Mouse (Mus musculus) layer of hippocampus, postnatal 14 days (tissue): ENCODE measurements around the gene Gm10837. TPM values are rescaled to one million over a fixed set of nuclear protein-coding genes. Genes with fewer than 3 reads are reported as not detected.
A peak's percentile ranks its signal among the peaks of the same experiment; 100 is the strongest.
"Not testable (repeated sequence)": the region's sequence is repeated elsewhere in the genome, so short reads cannot be mapped to it uniquely, and the experiment has no call there.

Source experiments
- DNase-seq, 2 experiments: peaks; one replicate each; pipeline ENCODE4 v3.0.0; 2021 to 2022; ENCODE audit warnings: low spot score in 2 of 2, mixed read lengths in 1 of 2
- long read RNA-seq, 2 experiments: library from polyadenylated mRNA; stranded (forward); transcript quantifications; one replicate each; pipeline ENCODE4 v2.0.0; 2021
- total RNA-seq, 2 experiments: library from RNA; stranded (reverse); gene quantifications; 2 replicates each; pipeline ENCODE4 v1.2.3; 2021

Gm10837 gene
- total RNA-seq, result under 1 TPM in 1 of 2 experiments, not detected in 1; 0.24 TPM
- long read RNA-seq, experiment 1, result 0 reads
- long read RNA-seq, experiment 2, result 0 reads

DNA sequence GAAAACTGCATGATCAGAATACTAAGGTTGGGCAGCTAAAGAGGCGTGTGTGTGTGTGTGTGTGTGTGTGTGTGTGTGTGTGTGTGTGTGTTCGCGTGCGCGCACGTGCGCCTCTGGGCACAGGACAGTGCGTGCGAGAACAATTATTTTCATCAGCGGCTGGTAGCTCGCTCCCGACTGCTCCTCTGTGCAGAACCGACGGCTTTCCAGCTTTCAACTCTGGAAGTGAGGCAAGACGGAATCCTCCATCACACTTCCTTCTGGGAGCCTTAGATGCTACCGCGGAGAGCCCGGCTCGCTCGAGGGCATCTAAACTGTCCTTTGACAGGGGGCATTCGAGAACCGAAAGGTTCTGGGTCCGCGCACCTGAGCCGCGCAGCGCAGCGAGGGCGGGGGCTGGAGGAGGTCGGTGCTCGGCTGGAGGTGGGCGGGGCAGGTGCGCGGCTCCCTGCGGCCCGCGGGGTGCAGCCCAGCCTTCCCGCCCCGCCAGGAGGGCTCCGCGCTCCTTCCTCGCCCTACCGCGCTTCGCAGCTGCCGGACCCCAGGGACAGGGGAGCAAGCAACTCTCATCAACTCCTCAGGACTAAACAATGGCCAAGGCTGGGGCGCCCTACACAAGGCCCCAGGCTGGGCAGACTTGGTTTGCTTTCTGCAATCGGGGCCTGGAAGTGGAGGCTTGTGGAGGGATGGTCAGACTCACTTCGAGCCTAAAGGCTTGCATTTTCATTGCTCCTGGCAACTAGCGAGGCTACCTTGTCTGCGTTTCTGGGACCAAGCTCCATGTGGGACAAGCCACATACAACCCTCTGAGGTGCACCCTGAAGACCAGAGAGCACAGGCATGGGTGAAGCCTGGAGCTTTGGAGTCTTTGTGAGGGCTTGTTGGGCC is at the start of gene Gm10837:
Gene Gm10837 (plus strand): TSS at position 146 of the 888 bp plus-strand sequence.
- peak in 1 of 2 experiments; percentile 23 for DNase-seq

GRCm38 (mm10) chr14:122449601-122450495 is 40.5 kb upstream of the Gm10837 start:
- DNase-seq, result no peak

DNA sequence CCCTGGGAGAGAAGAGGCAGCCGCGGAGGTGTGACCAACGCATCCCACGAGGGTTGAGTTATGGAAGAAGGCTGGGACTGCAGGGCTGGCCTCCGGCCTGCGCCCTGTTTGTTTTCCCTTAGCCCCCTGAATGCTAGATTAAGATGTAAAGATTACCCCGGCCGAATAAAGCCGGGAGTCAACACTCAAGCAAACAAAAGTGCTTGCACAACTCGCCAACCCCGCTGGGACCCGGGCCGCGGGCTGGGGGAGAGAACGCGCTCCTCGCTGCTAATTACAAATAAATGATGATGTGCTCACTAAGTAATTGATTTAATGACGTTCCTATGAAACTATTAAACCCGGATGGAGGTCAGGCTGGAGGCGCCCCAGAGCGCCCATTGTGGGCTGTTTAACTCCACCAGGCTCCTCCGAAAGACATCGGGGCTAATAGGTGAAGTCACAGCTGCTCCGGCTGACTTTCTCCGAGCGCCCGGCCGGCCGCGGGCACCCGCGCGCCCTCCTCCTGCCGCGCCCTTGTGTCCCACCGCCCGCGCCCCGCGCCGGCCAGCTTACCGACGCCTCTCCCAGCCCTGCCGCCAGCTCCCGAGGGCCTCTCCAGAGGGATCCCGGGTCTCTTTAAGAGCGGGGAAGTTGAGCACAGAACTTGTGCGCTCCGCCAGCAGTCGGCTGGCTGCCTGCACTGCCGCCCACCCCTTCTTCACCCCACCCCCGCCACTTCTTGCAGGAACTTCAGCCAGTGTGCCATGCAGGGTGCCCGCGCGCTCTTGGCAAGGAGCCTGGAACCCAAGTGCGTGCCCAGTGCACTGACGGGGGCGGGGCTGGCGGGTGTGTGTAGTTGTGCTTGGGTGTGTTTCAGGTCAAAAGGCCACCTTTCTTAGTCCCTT is 39.6 kb upstream of the Gm10837 start, which contains the start of gene Gm5089:
Gene Gm5089 (minus strand): TSS at position 620 of the 887 bp plus-strand sequence.
- DNase-seq, result peak in 1 of 2 experiments; percentile 64

GRCm38 (mm10) chr14:122451551-122452145 is 38.7 kb upstream of the Gm10837 start:
- DNase-seq, result no peak

- no peak for DNase-seq
Observed at GRCm38 (mm10) chr14:122452701-122453387, 37.5 kb upstream of the Gm10837 start.

- DNase-seq, result peak in 1 of 2 experiments; percentile 54
Observed at GRCm38 (mm10) chr14:122453388-122453995, 36.9 kb upstream of the Gm10837 start.

DNA sequence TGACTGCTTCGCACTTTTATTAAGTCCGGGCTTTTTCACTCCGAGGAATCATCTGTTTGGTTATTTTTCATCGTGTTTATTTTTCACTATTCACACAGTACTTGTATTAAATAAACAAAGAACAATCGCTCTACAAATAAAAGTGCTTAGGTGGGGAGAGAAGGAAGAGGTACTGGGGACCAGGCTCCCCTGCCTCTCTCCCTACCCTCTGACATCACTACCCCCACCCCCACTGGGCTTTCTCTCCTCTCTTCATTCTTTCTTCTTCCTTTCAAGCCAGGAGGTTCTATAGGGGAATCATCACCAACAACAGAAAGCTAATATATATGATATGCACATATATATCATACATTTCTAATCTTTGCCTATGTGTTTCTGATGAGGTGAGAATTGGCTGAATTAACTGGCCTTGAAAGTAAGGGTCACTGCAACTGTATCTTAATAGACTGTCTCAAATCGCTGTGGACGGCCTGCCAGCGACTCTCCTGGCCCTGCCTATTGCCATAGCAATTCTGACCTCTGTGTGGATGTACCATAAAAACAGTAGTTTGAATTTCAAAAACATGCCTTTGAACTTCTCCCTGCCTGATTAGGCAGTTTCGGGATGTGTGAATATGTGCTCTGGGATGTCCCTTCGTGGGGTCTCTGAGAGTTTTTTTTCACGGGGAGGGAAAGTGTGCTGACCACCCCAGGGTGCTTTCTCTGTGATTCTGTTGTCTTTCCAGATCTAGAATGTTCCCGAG is 36.2 kb upstream of the Gm10837 start:
- DNase-seq, result no peak

DNA sequence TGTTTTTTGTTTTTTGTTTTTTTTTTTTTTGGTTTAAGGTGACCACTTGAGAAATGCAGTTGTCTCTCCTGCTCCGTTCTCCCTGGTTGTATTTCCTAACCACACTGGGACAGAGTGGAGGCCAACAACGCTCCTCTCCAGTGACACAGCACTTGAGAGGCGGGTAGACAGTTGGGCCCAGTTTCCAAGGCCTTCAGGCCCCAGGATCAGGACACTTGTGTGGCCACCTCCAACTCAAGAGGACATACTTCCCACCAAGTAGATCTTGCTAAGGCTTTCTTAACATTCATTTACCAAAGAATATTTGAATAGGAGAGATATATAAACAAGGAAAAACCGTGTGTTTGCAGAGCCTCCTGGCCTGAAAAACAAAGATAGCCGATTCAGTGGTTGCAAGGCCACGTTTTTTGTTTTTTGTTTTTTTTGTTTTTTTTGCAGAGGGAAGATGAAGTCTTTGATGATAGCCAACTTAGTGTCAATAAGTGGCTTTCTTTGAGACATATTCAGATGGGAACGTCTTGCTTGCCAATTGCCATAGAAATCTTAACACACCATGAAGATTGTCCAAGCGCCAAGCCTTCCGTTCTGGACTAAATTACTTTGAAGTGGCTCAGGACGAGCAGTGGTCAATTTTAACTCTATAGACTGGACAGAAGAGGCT is 35.4 kb upstream of the Gm10837 start:
- no peak for DNase-seq

- DNase-seq, result no peak
Observed at GRCm38 (mm10) chr14:122455562-122455958, 34.8 kb upstream of the Gm10837 start.

DNA sequence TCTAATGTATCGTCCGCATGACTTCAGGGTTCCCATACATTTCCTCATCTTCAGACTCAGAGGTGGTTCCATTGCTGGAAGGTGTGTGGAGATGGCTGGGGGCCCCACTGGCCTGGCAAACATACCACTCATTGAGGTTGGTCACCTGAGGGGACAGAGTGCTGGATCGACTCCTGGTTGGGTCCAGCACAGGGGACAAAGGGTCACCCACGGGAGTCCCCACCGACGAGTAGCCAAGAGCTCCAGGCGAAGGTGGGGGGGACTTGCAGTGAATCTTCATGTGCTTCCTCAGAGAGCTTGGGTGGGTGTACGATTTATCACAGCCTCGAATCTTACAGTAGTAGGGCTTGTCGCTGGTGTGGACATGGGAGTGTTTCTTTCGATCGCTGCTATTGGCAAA is 31.1 kb upstream of the Gm10837 start:
- DNase-seq, result not testable (repeated sequence)

GRCm38 (mm10) chr14:122459776-122460175 is 30.6 kb upstream of the Gm10837 start:
- DNase-seq, result no peak

GRCm38 (mm10) chr14:122460226-122460625 is 30.2 kb upstream of the Gm10837 start:
- DNase-seq, result no peak

DNA sequence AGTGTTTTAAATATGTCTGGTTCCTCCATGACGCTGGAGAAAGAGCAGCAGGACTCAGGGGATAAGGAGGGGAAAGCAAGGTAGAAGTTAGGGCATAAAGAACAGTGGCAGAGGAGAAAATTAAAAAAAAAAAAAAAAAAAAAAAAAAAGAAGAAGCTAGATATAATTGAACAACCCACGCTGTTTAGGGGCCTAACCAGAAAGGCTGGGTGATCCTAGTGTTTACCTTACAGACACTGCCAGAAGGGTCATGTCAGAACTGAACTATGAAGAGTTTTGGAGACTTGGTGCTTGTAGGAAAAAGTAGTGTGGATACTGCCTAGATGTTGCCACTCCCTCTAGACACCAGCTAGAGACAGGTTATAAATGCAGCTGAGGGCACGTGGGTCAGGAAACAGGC is 28.9 kb upstream of the Gm10837 start:
- no peak for DNase-seq

DNA sequence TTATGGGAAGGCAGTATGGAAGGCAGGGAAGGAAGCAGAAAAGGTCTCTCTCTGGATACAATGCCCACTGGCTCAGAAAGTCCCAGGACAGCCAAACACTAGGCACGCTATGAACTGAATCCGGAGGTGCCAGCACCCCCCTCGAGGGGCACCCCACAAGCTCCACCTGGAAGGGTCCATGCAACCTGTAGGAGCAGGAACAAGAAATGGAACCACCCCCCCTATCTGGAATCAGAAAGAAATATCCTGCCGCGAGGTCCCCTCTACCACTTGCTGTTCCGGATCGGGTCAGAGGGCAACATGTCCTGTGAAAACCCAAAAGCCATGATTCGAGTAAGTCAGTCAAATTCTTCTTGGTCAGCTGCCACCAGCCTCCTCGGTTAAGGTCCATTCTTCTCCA is 28.4 kb upstream of the Gm10837 start:
- no peak for DNase-seq

DNA sequence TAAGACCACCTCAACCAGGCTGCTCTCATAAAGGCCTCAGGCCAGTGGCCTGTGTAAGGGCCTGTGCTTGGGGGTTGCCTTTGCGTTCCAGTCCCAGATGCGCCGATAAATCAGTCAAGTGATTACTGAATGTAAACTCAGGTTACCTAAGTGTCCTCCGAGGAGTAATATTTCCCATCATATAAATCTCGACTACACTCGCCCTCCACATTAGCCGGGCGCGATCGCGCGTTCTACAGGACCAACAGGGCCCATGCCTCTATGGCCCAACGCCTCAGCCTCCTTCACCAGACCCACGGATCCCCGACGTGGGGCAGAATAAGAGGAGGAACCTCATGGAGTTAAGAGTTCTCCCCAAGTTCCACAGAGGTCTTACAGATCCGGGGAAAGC is 27.7 kb upstream of the Gm10837 start:
- DNase-seq, result no peak

- DNase-seq, result peak in 1 of 2 experiments; percentile 31
Observed at GRCm38 (mm10) chr14:122463080-122463691, 27.2 kb upstream of the Gm10837 start.

GRCm38 (mm10) chr14:122463734-122464341 is 26.5 kb upstream of the Gm10837 start:
- peak in 1 of 2 experiments; percentile 35 for DNase-seq
